Mouse (Mus musculus) hindbrain, embryonic 12.5 days (tissue): ENCODE measurements around the gene Fam169a. TPM values are rescaled to one million over a fixed set of nuclear protein-coding genes. Genes with fewer than 3 reads are reported as not detected.
A peak's percentile ranks its signal among the peaks of the same experiment; 100 is the strongest.
"Not testable (repeated sequence)": the region's sequence is repeated elsewhere in the genome, so short reads cannot be mapped to it uniquely, and the experiment has no call there.

ENCODE experiments used
- ATAC-seq: fragments of 200-750 bp; cut with Nextera tagmentation; 2 replicates; pipeline ENCODE4 v1.8.0; 2017; ENCODE audit warnings: moderate TSS enrichment; ENCODE audit not compliant: low FRiP score
- H3K27ac ChIP-seq: fragments of 300-500 bp; sonication (generic); 2 replicates; pipeline ENCODE4 v1.5.1; 2016; ENCODE audit warnings: mild to moderate bottlenecking
- H3K27me3 ChIP-seq: fragments of 300-500 bp; sonication (generic); 2 replicates; pipeline ENCODE4 v1.6.1; 2016; ENCODE audit warnings: mild to moderate bottlenecking
- H3K36me3 ChIP-seq: fragments of 300-500 bp; sonication (generic); 2 replicates; pipeline ENCODE4 v1.6.1; 2016; ENCODE audit warnings: mild to moderate bottlenecking
- H3K4me1 ChIP-seq: fragments of 300-500 bp; sonication (generic); 2 replicates; pipeline ENCODE4 v1.6.1; 2016
- H3K4me2 ChIP-seq: fragments of 300-500 bp; sonication (generic); replicated peaks from 2 replicates; pipeline ENCODE4 v1.6.1; 2016; ENCODE audit warnings: mild to moderate bottlenecking
- H3K4me3 ChIP-seq: fragments of 300-500 bp; sonication (generic); 2 replicates; pipeline ENCODE4 v1.5.1; 2016; ENCODE audit warnings: mild to moderate bottlenecking
- H3K9ac ChIP-seq: fragments of 300-500 bp; sonication (generic); 2 replicates; pipeline ENCODE4 v1.6.1; 2016; ENCODE audit warnings: mild to moderate bottlenecking, moderate library complexity
- H3K9me3 ChIP-seq: fragments of 300-500 bp; sonication (generic); replicated peaks from 2 replicates; pipeline ENCODE4 v1.6.1; 2016; ENCODE audit warnings: mild to moderate bottlenecking
- WGBS: fragments of 180-500 bp; shearing (Covaris S2); methylation state at CpG from one replicate; pipeline ENCODE4 v1.1.7; 2016; 5-methylcytosine and 5-hydroxymethylcytosine counted together
- polyA plus RNA-seq: library from polyadenylated mRNA; unstranded; fragments of >200 nt; fragmentation: Nextera tagmentation; extraction: Ambion mirVana; gene quantifications from 2 replicates; pipeline ENCODE4 v1.2.1, GENCODE M21; 2016

Gene Fam169a
- polyA plus RNA-seq, 1 experiment from 2014 or later, result 14.9 TPM

DNA sequence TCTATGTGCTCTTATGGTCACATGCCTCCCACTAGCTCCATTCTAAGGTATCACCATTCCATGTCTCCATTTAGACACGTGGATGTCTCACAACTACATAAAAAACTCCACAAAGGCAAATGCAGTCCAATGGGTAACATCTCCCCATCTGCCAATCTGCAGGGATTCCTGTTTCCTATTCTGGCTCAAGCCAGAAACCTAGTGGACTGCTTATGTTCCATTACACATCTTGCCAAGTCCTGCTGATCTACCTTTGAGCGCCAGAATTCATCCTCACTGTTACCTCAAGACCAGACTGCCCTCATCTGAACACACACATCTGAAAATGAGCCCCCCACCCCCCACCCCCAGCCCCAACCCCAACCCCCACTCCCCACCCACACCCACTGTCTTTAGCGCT, 4.9 kb upstream of the Fam169a start:
- 88% methylated on average over 3 of the region's 3 CpGs for WGBS
- H3K4me1 ChIP-seq, result peaks cover 4% of the 10 kb centered on the region; the same call in 1 of the 2 replicates

GRCm38 (mm10) chr13:97063431-97063830, 3.7 kb upstream of the Fam169a start:
- ATAC-seq, result no peak
- peaks cover 15% of the 10 kb centered on the region for H3K27me3 ChIP-seq
- 95% methylated on average over 2 of the region's 2 CpGs for WGBS
- no peaks in the 10 kb centered on the region for H3K36me3 ChIP-seq
- H3K4me1 ChIP-seq, result peaks cover 9% of the 10 kb centered on the region; the same call in 1 of the 2 replicates
- no peak overlapping the region for H3K4me3 ChIP-seq
- H3K9me3 ChIP-seq, result no peaks in the 10 kb centered on the region
- no peak overlapping the region for H3K27ac ChIP-seq
- H3K4me2 ChIP-seq, result no peak overlapping the region
- H3K9ac ChIP-seq, result no peak overlapping the region

More for the DNA sequence above, 4.9 kb upstream of the Fam169a start:
- Histone ChIP-seq H3K27ac (no peak overlapping the region), H3K9me3 (no peaks in the 10 kb centered on the region), H3K9ac (no peak overlapping the region), H3K4me2 (no peak overlapping the region), H3K4me3 (no peak overlapping the region), H3K36me3 (no peaks in the 10 kb centered on the region), H3K27me3 (peaks cover 6% of the 10 kb centered on the region; the same call in 1 of the 2 replicates)
- no peak for ATAC-seq

GRCm38 (mm10) chr13:97064413-97064812, 2.7 kb upstream of the Fam169a start:
- Histone ChIP-seq H3K4me2 (no peak overlapping the region), H3K9ac (no peak overlapping the region), H3K27ac (no peak overlapping the region), H3K27me3 (peaks cover 15% of the 10 kb centered on the region), H3K4me3 (no peak overlapping the region), H3K36me3 (no peaks in the 10 kb centered on the region), H3K9me3 (no peaks in the 10 kb centered on the region), H3K4me1 (peaks cover 9% of the 10 kb centered on the region; the same call in 1 of the 2 replicates)
- no peak for ATAC-seq
- 57% methylated on average over 3 of the region's 3 CpGs for WGBS

GRCm38 (mm10) chr13:97064844-97065621, 2.1 kb upstream of the Fam169a start:
- not testable (repeated sequence) for H3K9ac ChIP-seq, H3K4me2 ChIP-seq, H3K27ac ChIP-seq, H3K36me3 ChIP-seq, H3K4me1 ChIP-seq, ATAC-seq, H3K9me3 ChIP-seq, H3K4me3 ChIP-seq
- WGBS, result 41% methylated on average over 18 of the region's 18 CpGs
- H3K27me3 ChIP-seq, result peaks cover 19% of the 10 kb centered on the region

GRCm38 (mm10) chr13:97067691-97068090, 605 bp downstream of the Fam169a start:
- Histone ChIP-seq H3K27me3 (peaks cover 20% of the 10 kb centered on the region), H3K36me3 (no peaks in the 10 kb centered on the region), H3K9ac (no peak overlapping the region), H3K4me1 (peaks cover 9% of the 10 kb centered on the region; the same call in 1 of the 2 replicates), H3K4me3 (no peak overlapping the region), H3K9me3 (no peaks in the 10 kb centered on the region), H3K4me2 (no peak overlapping the region), H3K27ac (no peak overlapping the region)
- WGBS, result 6% methylated on average over 6 of the region's 6 CpGs
- ATAC-seq, result no peak

- ATAC-seq, result no peak
- WGBS, result 43% methylated on average over 8 of the region's 8 CpGs
These were observed 1.1 kb downstream of the Fam169a start for GRCm38 (mm10) chr13:97068151-97068550.

DNA sequence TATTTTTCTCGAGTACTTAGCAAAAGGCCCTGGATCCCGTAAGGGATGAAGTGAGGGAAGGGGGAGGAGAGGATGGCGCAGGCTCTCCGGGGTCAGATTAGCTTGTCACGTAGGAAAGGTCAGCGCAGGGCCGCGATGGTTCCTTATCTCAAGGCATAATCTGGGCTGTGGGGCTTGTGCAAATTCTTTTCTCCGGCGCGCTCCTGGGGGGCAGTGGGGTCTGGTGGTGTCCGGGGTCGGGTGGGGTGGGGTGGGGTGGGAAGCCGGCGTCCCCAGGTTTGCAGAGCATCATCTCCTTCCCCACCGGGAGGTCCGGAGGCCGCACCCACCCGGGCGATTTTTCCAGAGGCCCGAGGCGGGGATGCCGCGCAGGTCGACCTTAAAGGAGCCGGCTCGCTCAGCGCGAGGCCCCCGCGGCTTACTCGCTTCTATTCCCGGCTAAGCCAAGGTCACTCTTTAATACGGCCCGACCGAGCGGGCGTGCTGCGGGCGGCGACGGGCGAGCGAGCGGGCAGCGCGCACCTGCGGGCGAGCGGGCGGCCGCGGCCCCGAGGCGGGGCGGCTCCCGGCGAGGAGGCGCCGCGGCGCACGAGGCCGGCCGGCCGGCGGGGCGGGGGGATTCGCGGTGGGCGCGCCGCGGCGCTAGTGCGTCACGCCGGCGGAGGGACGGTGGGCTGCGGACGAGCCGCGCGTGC, 4.0 kb downstream of the Fam169a start:
- under 1% methylated on average over 61 of the region's 85 CpGs for WGBS
- H3K9me3 ChIP-seq, result no peaks in the 10 kb centered on the region

More at GRCm38 (mm10) chr13:97068151-97068550, 1.1 kb downstream of the Fam169a start:
- no peaks in the 10 kb centered on the region for H3K36me3 ChIP-seq
- peaks cover 9% of the 10 kb centered on the region; the same call in 1 of the 2 replicates for H3K4me1 ChIP-seq
- H3K27me3 ChIP-seq, result peaks cover 20% of the 10 kb centered on the region
- H3K4me2 ChIP-seq, result no peak overlapping the region
- no peaks in the 10 kb centered on the region for H3K9me3 ChIP-seq
- H3K27ac ChIP-seq, result no peak overlapping the region
- no peak overlapping the region for H3K9ac ChIP-seq
- H3K4me3 ChIP-seq, result no peak overlapping the region

GRCm38 (mm10) chr13:97071626-97072241, 4.6 kb downstream of the Fam169a start:
- WGBS, result under 1% methylated on average over 68 of the region's 76 CpGs
- Histone ChIP-seq H3K4me1 (peaks cover 9% of the 10 kb centered on the region; the same call in 1 of the 2 replicates), H3K27me3 (peaks cover 19% of the 10 kb centered on the region), H3K4me3 (peak overlapping the region; percentile 90), H3K36me3 (no peaks in the 10 kb centered on the region), H3K9ac (peak overlapping the region; percentile 86), H3K9me3 (no peaks in the 10 kb centered on the region), H3K4me2 (peak overlapping the region; percentile 84), H3K27ac (peak overlapping the region; percentile 93)
- peak; percentile 87 for ATAC-seq

More for the DNA sequence above, 4.0 kb downstream of the Fam169a start:
- Histone ChIP-seq H3K4me2 (peak overlapping the region; percentile 84), H3K4me3 (peak overlapping the region; percentile 90), H3K36me3 (no peaks in the 10 kb centered on the region), H3K9ac (peak overlapping the region; percentile 86), H3K27me3 (peaks cover 20% of the 10 kb centered on the region), H3K4me1 (peaks cover 9% of the 10 kb centered on the region; the same call in 1 of the 2 replicates), H3K27ac (peak overlapping the region; percentile 93)
- peak; percentile 85 for ATAC-seq

- WGBS, result 69% methylated on average over 1 of the region's 1 CpGs
- H3K36me3 ChIP-seq, result no peaks in the 10 kb centered on the region
- H3K9me3 ChIP-seq, result no peaks in the 10 kb centered on the region
- no peak overlapping the region for H3K9ac ChIP-seq
- peaks cover 5% of the 10 kb centered on the region; the same call in 1 of the 2 replicates for H3K27me3 ChIP-seq
- H3K4me3 ChIP-seq, result no peak overlapping the region
- no peaks in the 10 kb centered on the region for H3K4me1 ChIP-seq
- no peak overlapping the region for H3K27ac ChIP-seq
- no peak for ATAC-seq
- H3K4me2 ChIP-seq, result no peak overlapping the region
These were observed 6.4 kb downstream of the Fam169a start for GRCm38 (mm10) chr13:97073497-97073896.

- 100% methylated on average over 2 of the region's 2 CpGs for WGBS
- ATAC-seq, result no peak
- Histone ChIP-seq H3K9ac (no peak overlapping the region), H3K4me1 (no peaks in the 10 kb centered on the region), H3K27me3 (no peaks in the 10 kb centered on the region), H3K36me3 (no peaks in the 10 kb centered on the region), H3K27ac (no peak overlapping the region), H3K4me2 (no peak overlapping the region), H3K9me3 (no peaks in the 10 kb centered on the region), H3K4me3 (no peak overlapping the region)
These were observed 10.5 kb downstream of the Fam169a start for GRCm38 (mm10) chr13:97077556-97077955.

GRCm38 (mm10) chr13:97080201-97080600, 13.1 kb downstream of the Fam169a start:
- no peak for ATAC-seq
- H3K4me3 ChIP-seq, result no peak overlapping the region
- no peak overlapping the region for H3K9ac ChIP-seq
- H3K36me3 ChIP-seq, result no peaks in the 10 kb centered on the region
- WGBS, result 83% methylated on average over 2 of the region's 2 CpGs
- no peaks in the 10 kb centered on the region for H3K9me3 ChIP-seq
- H3K27ac ChIP-seq, result no peak overlapping the region
- no peaks in the 10 kb centered on the region for H3K27me3 ChIP-seq
- no peak overlapping the region for H3K4me2 ChIP-seq
- 0 out of 2 replicates have a peak, but pooled peaks cover 3% of the 10 kb centered on the region for H3K4me1 ChIP-seq

- no peak overlapping the region for H3K27ac ChIP-seq
- no peak overlapping the region for H3K4me3 ChIP-seq
- H3K9me3 ChIP-seq, result no peaks in the 10 kb centered on the region
- WGBS, result 86% methylated on average over 3 of the region's 3 CpGs
- H3K36me3 ChIP-seq, result no peaks in the 10 kb centered on the region
- 0 out of 2 replicates have a peak, but pooled peaks cover 3% of the 10 kb centered on the region for H3K4me1 ChIP-seq
- no peaks in the 10 kb centered on the region for H3K27me3 ChIP-seq
- no peak for ATAC-seq
- H3K4me2 ChIP-seq, result no peak overlapping the region
- no peak overlapping the region for H3K9ac ChIP-seq
These were observed 13.5 kb downstream of the Fam169a start for GRCm38 (mm10) chr13:97080615-97081014.
